In the genomic region with DNA sequence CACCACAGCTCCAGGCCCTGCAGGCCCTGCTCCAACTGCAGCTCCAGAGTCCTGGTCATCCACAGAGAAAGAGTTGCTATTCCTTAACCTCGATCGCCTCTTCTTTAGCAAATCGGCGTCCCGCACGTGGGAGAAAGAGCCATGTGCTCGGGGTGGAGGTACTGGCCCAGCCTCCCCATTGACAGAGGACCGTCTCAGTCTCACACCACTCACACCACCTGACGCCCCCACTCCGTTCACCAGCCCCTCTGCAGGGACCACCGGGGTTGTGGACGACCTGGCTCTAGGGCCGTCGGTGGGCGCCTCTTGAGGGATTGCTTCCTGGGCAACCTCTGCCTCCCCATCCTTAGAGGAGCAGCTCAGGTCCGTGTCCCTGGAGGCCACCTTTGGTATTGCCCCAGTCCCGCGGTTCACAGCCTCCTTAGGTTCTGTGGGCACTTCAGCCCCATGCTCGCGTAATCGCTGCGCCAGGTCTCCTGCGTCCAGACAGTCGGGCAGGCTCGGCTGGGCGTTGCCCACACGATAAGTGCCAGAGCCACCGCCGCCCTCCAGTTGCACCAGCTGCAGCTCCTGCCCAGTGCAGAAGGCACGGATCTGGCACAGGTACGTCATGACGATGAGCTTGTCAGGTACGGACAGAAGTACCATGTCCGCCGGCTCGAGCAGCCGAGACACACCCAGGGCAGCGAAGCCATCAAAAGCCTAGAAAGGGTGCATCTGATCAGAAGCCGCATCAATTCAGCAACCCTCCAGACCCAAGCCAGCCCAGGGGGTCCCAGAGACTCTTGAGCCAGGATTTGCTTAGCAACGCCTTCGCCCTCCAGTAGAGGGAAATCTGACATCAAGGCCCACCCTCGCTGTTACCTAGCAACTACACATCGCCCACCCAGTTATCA, we compare ENCODE assay signal across 8 mouse cellular contexts. TPM values are rescaled to one million over a fixed set of nuclear protein-coding genes. Genes with fewer than 3 reads are reported as not detected.
DNase-seq lines count a peak whose midpoint lies in the region; ATAC-seq and TF ChIP-seq lines count a peak whose summit lies in the region.

No protein-coding gene starts in this region.

- WGBS in hindbrain, embryonic 10.5 days, result 17% methylated on average over 43 of the region's 43 CpGs
- WGBS in limb, embryonic 11.5 days, result 18% methylated on average over 43 of the region's 43 CpGs
- 14% methylated on average over 43 of the region's 43 CpGs for WGBS in midbrain, embryonic 12.5 days
- 38% methylated on average over 43 of the region's 43 CpGs for WGBS in stomach, postnatal 0 days

- no peak for DNase-seq in left cerebral cortex, adult 2 months (ENCODE audit: extremely low spot score in 1 of 2, low spot score in 2 of 2)
- no peak for DNase-seq in left cerebral cortex, adult 8-10 months (ENCODE audit: low spot score in 2 of 2)
- DNase-seq in cerebellum, postnatal 25 days, result peak; percentile 65 to 75
- DNase-seq in hindbrain, embryonic 10.5 days (ENCODE audit: low spot score), result peak; percentile 56
- DNase-seq in limb, embryonic 11.5 days (ENCODE audit: low spot score), result peak; percentile 69
- peak; percentile 85 for DNase-seq in stomach, postnatal 0 days (ENCODE audit: low spot score)
- no peak for DNase-seq in urinary bladder, adult 18-20 months (ENCODE audit: low spot score in 2 of 2)

- peaks cover 16% of the 10 kb centered on the region; the same call in 1 of the 2 replicates for H3K27me3 ChIP-seq in hindbrain, embryonic 10.5 days (ENCODE audit: insufficient read depth, poor library complexity, severe bottlenecking)
- H3K27me3 ChIP-seq in limb, embryonic 11.5 days (ENCODE audit: control insufficient read depth, insufficient read depth, low read length), result no peaks in the 10 kb centered on the region
- H3K27me3 ChIP-seq in midbrain, embryonic 12.5 days, result peaks cover 4% of the 10 kb centered on the region; the same call in 1 of the 2 replicates
- no peaks in the 10 kb centered on the region for H3K27me3 ChIP-seq in stomach, postnatal 0 days (ENCODE audit: control insufficient read depth, insufficient read depth, low read length)

- no peak for TF ChIP-seq EP300 in stomach, postnatal 0 days (optimal IDR thresholded peaks at IDR 0.05)

- intact Hi-C loops in left cerebral cortex, adult 2 months (cut with DNase I), result no loop called here

- no peaks in the 10 kb centered on the region for H3K9me3 ChIP-seq in hindbrain, embryonic 10.5 days
- no peaks in the 10 kb centered on the region for H3K9me3 ChIP-seq in limb, embryonic 11.5 days (ENCODE audit: control insufficient read depth, low read length)
- no peaks in the 10 kb centered on the region for H3K9me3 ChIP-seq in midbrain, embryonic 12.5 days
- no peaks in the 10 kb centered on the region for H3K9me3 ChIP-seq in stomach, postnatal 0 days (ENCODE audit: control insufficient read depth, low read length)

- peak; percentile 42 for TF ChIP-seq CTCF in left cerebral cortex, adult 2 months (IDR thresholded peaks at IDR 0.05)
- peak; percentile 63 for TF ChIP-seq CTCF in stomach, postnatal 0 days (IDR thresholded peaks at IDR 0.05; ENCODE audit: low read depth)

- 0 out of 2 replicates have a peak overlapping the region, but pooled peaks have one; percentile 17 for H3K9ac ChIP-seq in limb, embryonic 11.5 days (ENCODE audit: low read length)
- H3K9ac ChIP-seq in midbrain, embryonic 12.5 days (replicated peaks), result peak overlapping the region; percentile 43
- H3K9ac ChIP-seq in stomach, postnatal 0 days (ENCODE audit: low read length), result peak overlapping the region; percentile 23; the same call in 1 of the 2 replicates

- peaks cover 42% of the 10 kb centered on the region for H3K4me1 ChIP-seq in hindbrain, embryonic 10.5 days (replicated peaks)
- H3K4me1 ChIP-seq in limb, embryonic 11.5 days (ENCODE audit: control insufficient read depth, insufficient read depth, low read length), result peaks cover 14% of the 10 kb centered on the region
- peaks cover 25% of the 10 kb centered on the region for H3K4me1 ChIP-seq in midbrain, embryonic 12.5 days
- peaks cover 7% of the 10 kb centered on the region; the same call in 1 of the 2 replicates for H3K4me1 ChIP-seq in stomach, postnatal 0 days (replicated peaks; ENCODE audit: control insufficient read depth, insufficient read depth)

- H3K36me3 ChIP-seq in hindbrain, embryonic 10.5 days, result peaks cover 76% of the 10 kb centered on the region
- peaks cover 14% of the 10 kb centered on the region for H3K36me3 ChIP-seq in limb, embryonic 11.5 days (ENCODE audit: control insufficient read depth, insufficient read depth, low read length)
- peaks cover 43% of the 10 kb centered on the region for H3K36me3 ChIP-seq in midbrain, embryonic 12.5 days
- peaks cover 26% of the 10 kb centered on the region for H3K36me3 ChIP-seq in stomach, postnatal 0 days (ENCODE audit: control insufficient read depth, insufficient read depth, low read length)

- H3K4me3 ChIP-seq in left cerebral cortex, adult 2 months, result peak overlapping the region; percentile 57
- H3K4me3 ChIP-seq in hindbrain, embryonic 10.5 days, result peak overlapping the region; percentile 35
- H3K4me3 ChIP-seq in limb, embryonic 11.5 days (ENCODE audit: low read depth, low read length), result no peak overlapping the region
- peak overlapping the region; percentile 27 for H3K4me3 ChIP-seq in midbrain, embryonic 12.5 days
- no peak overlapping the region for H3K4me3 ChIP-seq in stomach, postnatal 0 days (ENCODE audit: low read depth, low read length)

- peak overlapping the region; percentile 29 for H3K4me2 ChIP-seq in limb, embryonic 11.5 days (ENCODE audit: low read depth, severe bottlenecking)
- H3K4me2 ChIP-seq in midbrain, embryonic 12.5 days (replicated peaks), result peak overlapping the region; percentile 47
- peak overlapping the region; percentile 31 for H3K4me2 ChIP-seq in stomach, postnatal 0 days (replicated peaks; ENCODE audit: low read depth)

- peak; percentile 33; the same call in 1 of the 2 replicates for ATAC-seq in limb, embryonic 11.5 days (ENCODE audit: insufficient number of reproducible peaks, low FRiP score, low TSS enrichment, low read depth)
- ATAC-seq in midbrain, embryonic 12.5 days (ENCODE audit: low FRiP score, low read depth), result peak; percentile 77
- ATAC-seq in stomach, postnatal 0 days (ENCODE audit: low FRiP score, low TSS enrichment), result peak; percentile 87

- peak overlapping the region; percentile 87 for H3K27ac ChIP-seq in left cerebral cortex, adult 2 months
- 0 out of 2 replicates have a peak overlapping the region, but pooled peaks have one; percentile 16 for H3K27ac ChIP-seq in hindbrain, embryonic 10.5 days
- H3K27ac ChIP-seq in limb, embryonic 11.5 days (replicated peaks; ENCODE audit: low read depth, low read length), result no peak overlapping the region
- no peak overlapping the region for H3K27ac ChIP-seq in midbrain, embryonic 12.5 days (replicated peaks)
- H3K27ac ChIP-seq in stomach, postnatal 0 days (replicated peaks), result no peak overlapping the region

RNA-seq across cellular contexts. Expression of gene Ehbp1l1, which starts 10.1 kb away (rescaled TPM):
- total RNA-seq in left cerebral cortex, adult 2 months (2021), result 10 to 100 TPM; 21.1 to 30.7 TPM
- 10 to 100 TPM; 15.8 to 22.9 (median 19.9) TPM for total RNA-seq in left cerebral cortex, adult 8-10 months (2022)
- polyA plus RNA-seq in hindbrain, embryonic 10.5 days (2016; fragmentation: Nextera tagmentation; extraction: Ambion mirVana), result 9.7 and 10.1 TPM in 2 replicates
- polyA plus RNA-seq in limb, embryonic 11.5 days (2014; fragmentation: Nextera tagmentation; extraction: Ambion mirVana), result 5.8 and 6.1 TPM in 2 replicates
- 8.2 and 9.1 TPM in 2 replicates for polyA plus RNA-seq in midbrain, embryonic 12.5 days (2016; fragmentation: Nextera tagmentation; extraction: Ambion mirVana)
- 28.0 and 29.5 TPM in 2 replicates for polyA plus RNA-seq in stomach, postnatal 0 days (2015; fragmentation: Nextera tagmentation; extraction: Ambion mirVana)

RNA-seq across cellular contexts. Expression of gene Kcnk7, which starts 11.9 kb away (rescaled TPM):
- total RNA-seq in left cerebral cortex, adult 2 months (2021), result not detected
- total RNA-seq in left cerebral cortex, adult 8-10 months (2022), result under 1 TPM in 1 of 4 experiments, not detected in 3; 0.37 TPM
- polyA plus RNA-seq in hindbrain, embryonic 10.5 days (2016; fragmentation: Nextera tagmentation; extraction: Ambion mirVana), result 0.16 and 0.21 TPM in 2 replicates
- not detected in 2 replicates for polyA plus RNA-seq in limb, embryonic 11.5 days (2014; fragmentation: Nextera tagmentation; extraction: Ambion mirVana)
- polyA plus RNA-seq in midbrain, embryonic 12.5 days (2016; fragmentation: Nextera tagmentation; extraction: Ambion mirVana), result 0.36 TPM in 1 of 2 replicates, not detected in the other
- polyA plus RNA-seq in stomach, postnatal 0 days (2015; fragmentation: Nextera tagmentation; extraction: Ambion mirVana), result 8.4 and 9.5 TPM in 2 replicates

RNA-seq across cellular contexts. Expression of gene Fam89b, which starts 13.4 kb away (rescaled TPM):
- 10 to 100 TPM; 27.5 to 32.4 TPM for total RNA-seq in left cerebral cortex, adult 2 months (2021)
- total RNA-seq in left cerebral cortex, adult 8-10 months (2022), result 10 to 100 TPM; 24.9 to 30.9 (median 26.1) TPM
- polyA plus RNA-seq in hindbrain, embryonic 10.5 days (2016; fragmentation: Nextera tagmentation; extraction: Ambion mirVana), result 149 and 192 TPM in 2 replicates
- polyA plus RNA-seq in limb, embryonic 11.5 days (2014; fragmentation: Nextera tagmentation; extraction: Ambion mirVana), result 147 and 152 TPM in 2 replicates
- polyA plus RNA-seq in midbrain, embryonic 12.5 days (2016; fragmentation: Nextera tagmentation; extraction: Ambion mirVana), result 175 and 186 TPM in 2 replicates
- polyA plus RNA-seq in stomach, postnatal 0 days (2015; fragmentation: Nextera tagmentation; extraction: Ambion mirVana), result 51.9 and 52.1 TPM in 2 replicates

RNA-seq across cellular contexts. Expression of gene Ltbp3, which starts 24.7 kb away (rescaled TPM):
- total RNA-seq in left cerebral cortex, adult 2 months (2021), result 10 to 100 TPM; 38.9 to 43.1 TPM
- 10 to 100 TPM; 35.0 to 42.2 (median 41.3) TPM for total RNA-seq in left cerebral cortex, adult 8-10 months (2022)
- 2.7 and 6.9 TPM in 2 replicates for polyA plus RNA-seq in hindbrain, embryonic 10.5 days (2016; fragmentation: Nextera tagmentation; extraction: Ambion mirVana)
- 3.0 and 9.7 TPM in 2 replicates for polyA plus RNA-seq in limb, embryonic 11.5 days (2014; fragmentation: Nextera tagmentation; extraction: Ambion mirVana)
- polyA plus RNA-seq in midbrain, embryonic 12.5 days (2016; fragmentation: Nextera tagmentation; extraction: Ambion mirVana), result 7.9 and 9.1 TPM in 2 replicates
- polyA plus RNA-seq in stomach, postnatal 0 days (2015; fragmentation: Nextera tagmentation; extraction: Ambion mirVana), result 15.7 and 26.9 TPM in 2 replicates

RNA-seq across cellular contexts. Expression of gene Pcnx3, which starts 27.3 kb away (rescaled TPM):
- 10 to 100 TPM; 77.5 to 80.0 TPM for total RNA-seq in left cerebral cortex, adult 2 months (2021)
- 10 to 100 TPM; 74.4 to 86.8 (median 80.3) TPM for total RNA-seq in left cerebral cortex, adult 8-10 months (2022)
- 27.3 and 30.8 TPM in 2 replicates for polyA plus RNA-seq in hindbrain, embryonic 10.5 days (2016; fragmentation: Nextera tagmentation; extraction: Ambion mirVana)
- polyA plus RNA-seq in limb, embryonic 11.5 days (2014; fragmentation: Nextera tagmentation; extraction: Ambion mirVana), result 29.1 and 32.2 TPM in 2 replicates
- polyA plus RNA-seq in midbrain, embryonic 12.5 days (2016; fragmentation: Nextera tagmentation; extraction: Ambion mirVana), result 34.1 and 37.4 TPM in 2 replicates
- polyA plus RNA-seq in stomach, postnatal 0 days (2015; fragmentation: Nextera tagmentation; extraction: Ambion mirVana), result 6.5 and 7.9 TPM in 2 replicates

Comparison
In these comparisons a context has a peak if more than half of its experiments do, and no peak if none do; other contexts are left out.
1. DNase-seq: peak in cerebellum, postnatal 25 days (2 of 2), hindbrain, embryonic 10.5 days (single experiment), limb, embryonic 11.5 days (single experiment) and stomach, postnatal 0 days (single experiment); none in left cerebral cortex, adult 2 months (0 of 2), left cerebral cortex, adult 8-10 months (0 of 2) and urinary bladder, adult 18-20 months (0 of 2).
2. H3K27ac ChIP-seq: peak in left cerebral cortex, adult 2 months (single experiment) and hindbrain, embryonic 10.5 days (single experiment); none in limb, embryonic 11.5 days (single experiment), midbrain, embryonic 12.5 days (single experiment) and stomach, postnatal 0 days (single experiment).
3. H3K4me3 ChIP-seq: peak in left cerebral cortex, adult 2 months (single experiment), hindbrain, embryonic 10.5 days (single experiment) and midbrain, embryonic 12.5 days (single experiment); none in limb, embryonic 11.5 days (single experiment) and stomach, postnatal 0 days (single experiment).
4. ATAC-seq: peak in every context shown above with its lines; median percentile 87 in stomach, postnatal 0 days; 77 in midbrain, embryonic 12.5 days; 33 in limb, embryonic 11.5 days.
5. Peak in every context shown above with its lines, with median percentiles within 50 percentile points of each other: H3K4me2 ChIP-seq and H3K9ac ChIP-seq.